Mouse (Mus musculus) bone marrow macrophage, adult 2 months (primary cell): ENCODE results near the gene Dhx33. TPM values are rescaled to one million over a fixed set of nuclear protein-coding genes. Genes with fewer than 3 reads are reported as not detected.
A peak's percentile ranks its signal among the peaks of the same experiment; 100 is the strongest.

Source experiments
- H3K27ac ChIP-seq: 2 replicates; pipeline ENCODE4 v1.5.1; 2012; ENCODE audit warnings: low read depth, low read length; ENCODE audit not compliant: insufficient read depth
- H3K4me1 ChIP-seq: 2 replicates; pipeline ENCODE4 v1.6.1; 2012; ENCODE audit warnings: low read length; ENCODE audit not compliant: control insufficient read depth, insufficient read depth
- H3K4me3 ChIP-seq: 2 replicates; pipeline ENCODE4 v1.5.1; 2012; ENCODE audit warnings: mild to moderate bottlenecking, low read length, moderate library complexity; ENCODE audit not compliant: insufficient read depth
- CTCF ChIP-seq: IDR thresholded peaks from 2 replicates; pipeline ENCODE4 v1.5.1; 2012; ENCODE audit warnings: low read depth, mild to moderate bottlenecking, low read length, moderate library complexity
- POLR2A ChIP-seq: IDR thresholded peaks from 2 replicates; pipeline ENCODE4 v1.6.1; 2012; ENCODE audit warnings: mild to moderate bottlenecking, low read depth, low read length, borderline replicate concordance
- polyA plus RNA-seq: library from polyadenylated mRNA; stranded (reverse); fragments of >200 nt; gene quantifications from 2 replicates; pipeline ENCODE4 v1.2.4, GENCODE M21; 2012; ENCODE audit not compliant: missing spikeins, insufficient read depth, insufficient read length

Gene Dhx33
- polyA plus RNA-seq, 1 experiment = 13.2 TPM

DNA sequence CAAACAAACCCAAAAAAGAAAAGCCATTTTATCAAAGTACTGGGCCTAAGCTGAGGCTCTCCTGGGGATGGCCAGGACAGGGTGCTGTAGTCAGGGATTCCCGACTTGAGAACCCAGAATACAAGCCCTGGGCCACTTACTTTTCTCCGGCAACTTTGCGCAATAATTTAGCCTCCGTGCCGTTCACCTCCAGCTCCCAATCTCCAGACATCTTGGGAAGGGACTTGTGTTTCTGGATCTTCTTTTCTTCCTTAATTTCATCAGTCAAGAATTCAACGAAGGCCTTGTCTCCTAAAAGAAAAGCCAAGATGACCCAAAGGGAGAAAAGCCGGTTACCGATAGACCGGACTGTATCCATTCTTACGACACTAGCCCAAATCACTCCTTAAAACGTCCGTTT is 22.2 kb downstream of the Dhx33 start:
- peak overlapping the region; percentile 89 for H3K4me3 ChIP-seq
- no peak for TF ChIP-seq CTCF
- no peak for TF ChIP-seq POLR2A
- H3K27ac ChIP-seq = peak overlapping the region; percentile 60; the same call in 1 of the 2 replicates
- H3K4me1 ChIP-seq = peaks cover 26% of the 10 kb centered on the region

DNA sequence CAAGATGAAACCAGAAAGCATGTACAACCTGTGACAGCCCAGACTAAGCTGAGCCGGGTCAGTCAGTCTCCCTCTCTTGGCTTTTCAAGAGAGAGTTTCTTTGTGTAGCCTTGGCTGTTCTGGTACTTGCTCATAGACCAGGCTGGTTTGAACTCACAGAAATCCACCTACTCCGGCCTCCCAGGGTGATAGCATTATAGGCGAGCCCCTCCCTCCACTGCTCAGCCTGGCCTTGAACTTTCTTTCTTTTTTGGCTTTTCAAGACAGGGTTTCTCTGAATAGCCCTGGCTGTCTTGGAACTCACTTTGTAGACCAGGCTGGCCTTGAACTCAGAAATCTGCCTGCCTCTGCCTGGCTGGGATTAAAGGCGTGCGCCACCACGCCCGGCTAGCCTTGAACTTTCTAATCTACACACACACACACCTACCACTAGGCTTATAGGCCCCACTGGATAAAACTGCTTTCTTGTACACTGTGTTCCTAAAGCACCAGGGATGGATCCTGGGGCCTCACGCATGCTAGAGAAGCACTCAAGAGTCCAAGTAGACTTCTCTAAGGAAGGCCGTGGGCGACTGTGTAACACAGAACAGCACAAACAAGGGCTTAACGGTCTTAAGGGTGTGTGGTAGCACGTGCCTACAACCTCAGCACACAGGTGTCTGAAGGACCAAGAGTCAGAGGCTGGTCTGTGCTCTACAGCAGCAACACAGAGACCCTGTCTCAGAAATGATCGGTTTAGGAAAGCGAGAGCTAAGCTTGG is 23.3 kb downstream of the Dhx33 start:
- Histone ChIP-seq H3K4me3 (peak overlapping the region; percentile 89), H3K4me1 (peaks cover 26% of the 10 kb centered on the region), H3K27ac (no peak overlapping the region)
- TF ChIP-seq POLR2A = no peak
- no peak for TF ChIP-seq CTCF

DNA sequence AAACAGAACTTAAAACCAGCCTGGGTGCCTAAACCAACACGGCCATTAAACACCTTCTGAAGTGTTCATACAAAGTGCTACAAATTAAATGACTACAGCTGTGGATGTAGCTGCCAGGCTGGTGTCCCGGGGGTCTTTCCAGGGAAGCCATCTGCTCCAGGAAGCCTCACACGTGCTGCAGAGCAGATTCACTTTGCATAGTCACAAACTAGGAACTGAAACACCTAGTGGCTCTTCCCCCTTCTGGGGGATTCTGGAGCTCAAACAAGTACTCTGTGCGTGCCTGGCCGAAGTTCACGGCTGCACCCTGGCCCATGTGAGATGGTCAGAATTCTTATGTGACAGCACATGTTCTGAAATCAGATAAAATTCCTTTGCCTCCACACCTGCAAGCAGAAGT is 24.0 kb downstream of the Dhx33 start:
- Histone ChIP-seq H3K4me1 (peaks cover 26% of the 10 kb centered on the region), H3K4me3 (peak overlapping the region; percentile 89; the same call in 1 of the 2 replicates), H3K27ac (no peak overlapping the region)
- no peak for TF ChIP-seq CTCF
- no peak for TF ChIP-seq POLR2A

DNA sequence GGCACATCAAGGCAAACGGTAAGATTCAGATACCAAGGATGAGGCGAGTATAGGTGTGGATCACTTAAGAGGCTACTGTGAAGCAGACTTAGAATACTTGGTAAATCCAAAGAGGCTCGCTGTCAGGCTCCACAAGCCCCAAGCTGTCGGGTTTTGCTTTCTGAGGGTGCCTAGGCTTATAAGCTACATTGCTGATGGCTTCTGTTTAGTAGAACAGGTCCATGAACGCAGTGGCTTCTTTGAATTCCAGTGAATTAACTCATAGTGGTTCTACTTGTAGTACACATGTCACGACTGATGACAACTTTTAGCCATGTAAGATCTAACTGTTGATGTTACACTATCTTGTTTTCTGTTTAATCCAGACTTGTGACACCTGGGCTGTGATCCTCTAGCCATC is 26.9 kb downstream of the Dhx33 start:
- no peak overlapping the region for H3K27ac ChIP-seq
- TF ChIP-seq POLR2A (no peak), CTCF (no peak)
- peaks cover 26% of the 10 kb centered on the region for H3K4me1 ChIP-seq
- no peak overlapping the region for H3K4me3 ChIP-seq

DNA sequence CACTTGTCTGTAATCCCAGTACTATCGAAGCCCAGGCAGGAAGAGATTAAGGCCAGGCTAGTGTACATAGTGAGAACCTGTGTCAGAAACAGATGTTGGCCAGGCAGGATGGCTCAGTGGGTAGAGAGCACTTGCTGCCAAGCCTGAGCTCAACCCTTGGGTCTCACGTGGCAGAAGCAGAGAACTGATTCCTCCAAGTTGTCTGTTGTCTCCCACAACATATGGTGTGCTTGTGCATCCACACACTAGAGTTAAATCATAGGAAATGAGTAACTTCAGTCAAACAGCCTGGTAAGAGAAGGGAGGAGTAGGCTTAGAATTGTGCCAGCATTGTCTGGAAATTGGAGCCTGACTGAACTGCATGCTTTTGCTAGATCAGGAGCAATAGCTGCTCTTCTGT is 29.0 kb downstream of the Dhx33 start:
- no peak overlapping the region for H3K27ac ChIP-seq
- no peak overlapping the region for H3K4me3 ChIP-seq
- TF ChIP-seq POLR2A (no peak), CTCF (no peak)
- peaks cover 18% of the 10 kb centered on the region for H3K4me1 ChIP-seq

DNA sequence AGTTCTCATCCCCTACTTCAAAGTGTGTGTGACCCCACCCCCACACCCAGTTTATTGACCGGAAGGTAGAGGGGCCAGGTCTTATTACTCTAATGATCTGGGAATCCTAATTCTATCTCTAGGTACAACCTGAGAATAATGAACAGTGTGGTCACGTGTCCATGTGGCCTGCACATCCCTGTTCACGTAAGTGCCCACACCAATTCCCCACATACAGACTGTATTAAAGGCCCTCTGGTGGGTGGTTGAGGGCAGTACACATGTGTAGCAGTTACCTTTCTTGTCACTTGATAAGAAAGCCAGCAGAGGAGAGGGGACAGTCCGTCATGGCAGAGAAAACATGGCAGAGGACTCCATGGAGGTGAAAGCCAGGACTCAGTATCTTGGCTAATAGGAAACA is 30.3 kb downstream of the Dhx33 start:
- no peak overlapping the region for H3K4me3 ChIP-seq
- H3K27ac ChIP-seq = no peak overlapping the region
- peaks cover 8% of the 10 kb centered on the region for H3K4me1 ChIP-seq
- no peak for TF ChIP-seq CTCF
- no peak for TF ChIP-seq POLR2A

DNA sequence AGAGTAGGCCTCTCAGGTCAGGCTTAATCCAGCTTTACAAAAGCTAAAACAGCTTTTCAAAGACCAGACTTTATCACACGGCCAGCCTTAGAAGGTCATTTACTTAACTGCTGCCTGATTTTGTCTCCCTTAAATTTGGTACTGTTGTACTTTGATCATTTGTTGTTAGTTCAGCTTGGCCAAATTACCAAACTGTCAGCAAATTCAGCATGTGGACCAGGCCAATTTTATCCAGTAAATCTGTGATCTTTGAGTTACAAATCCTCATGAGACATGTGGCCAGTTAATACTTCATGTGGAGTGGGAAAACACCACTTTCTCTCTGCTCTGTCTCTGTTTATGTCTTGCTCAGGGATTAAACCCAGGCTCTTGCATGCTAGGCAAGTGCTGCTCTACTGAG is 31.7 kb downstream of the Dhx33 start:
- Histone ChIP-seq H3K4me3 (no peak overlapping the region), H3K4me1 (peaks cover 7% of the 10 kb centered on the region; the same call in 1 of the 2 replicates), H3K27ac (no peak overlapping the region)
- TF ChIP-seq POLR2A = no peak
- TF ChIP-seq CTCF = no peak

DNA sequence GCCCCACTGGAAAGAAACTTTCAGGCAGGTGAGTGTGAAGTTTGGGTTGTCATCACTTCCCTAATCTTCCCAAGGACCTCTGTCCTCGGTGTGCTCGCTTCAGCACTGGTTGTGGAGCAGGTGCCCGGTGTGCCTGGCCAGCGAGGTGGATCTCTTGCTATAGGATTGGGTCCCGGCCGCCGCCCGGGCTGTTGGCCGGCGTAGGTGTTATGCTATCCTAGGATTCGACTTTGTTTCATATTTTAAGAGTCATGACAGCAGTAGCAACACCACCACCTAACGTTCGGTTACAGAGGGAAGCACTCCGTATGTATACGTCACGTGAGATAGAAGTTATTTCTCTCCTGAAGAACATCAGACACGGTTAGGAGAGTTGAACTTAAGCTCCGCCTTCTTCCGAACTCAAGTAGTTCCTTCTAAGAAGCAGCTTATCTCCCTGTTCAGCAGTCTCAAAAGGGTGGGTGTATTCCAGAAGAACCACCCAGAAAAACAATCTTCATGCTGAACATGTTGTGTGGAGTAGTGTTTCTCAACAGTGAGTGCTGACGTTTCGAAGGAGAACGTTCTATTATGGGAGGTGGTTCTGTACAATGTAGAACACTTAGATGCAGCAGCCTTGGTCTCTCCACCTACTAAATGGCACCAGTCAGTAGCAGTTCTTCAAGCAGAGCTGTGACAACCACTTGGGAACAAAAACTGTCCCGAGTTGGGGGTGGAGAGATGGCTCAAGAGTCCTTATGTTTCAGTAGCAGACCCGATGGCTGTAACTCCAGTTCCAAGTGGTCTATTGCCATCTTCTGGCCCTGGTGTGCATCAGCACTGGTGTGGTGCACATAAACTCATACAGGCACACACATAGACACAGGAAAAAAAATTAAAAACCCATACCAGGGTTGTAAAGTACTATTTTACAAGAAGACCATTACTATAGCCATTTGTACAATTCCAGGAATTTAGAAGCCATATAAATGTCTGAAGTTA is 33.4 kb downstream of the Dhx33 start:
- H3K27ac ChIP-seq = peak overlapping the region; percentile 83
- peaks cover 7% of the 10 kb centered on the region; the same call in 1 of the 2 replicates for H3K4me1 ChIP-seq
- H3K4me3 ChIP-seq = peak overlapping the region; percentile 91
- no peak for TF ChIP-seq POLR2A
- TF ChIP-seq CTCF = no peak

DNA sequence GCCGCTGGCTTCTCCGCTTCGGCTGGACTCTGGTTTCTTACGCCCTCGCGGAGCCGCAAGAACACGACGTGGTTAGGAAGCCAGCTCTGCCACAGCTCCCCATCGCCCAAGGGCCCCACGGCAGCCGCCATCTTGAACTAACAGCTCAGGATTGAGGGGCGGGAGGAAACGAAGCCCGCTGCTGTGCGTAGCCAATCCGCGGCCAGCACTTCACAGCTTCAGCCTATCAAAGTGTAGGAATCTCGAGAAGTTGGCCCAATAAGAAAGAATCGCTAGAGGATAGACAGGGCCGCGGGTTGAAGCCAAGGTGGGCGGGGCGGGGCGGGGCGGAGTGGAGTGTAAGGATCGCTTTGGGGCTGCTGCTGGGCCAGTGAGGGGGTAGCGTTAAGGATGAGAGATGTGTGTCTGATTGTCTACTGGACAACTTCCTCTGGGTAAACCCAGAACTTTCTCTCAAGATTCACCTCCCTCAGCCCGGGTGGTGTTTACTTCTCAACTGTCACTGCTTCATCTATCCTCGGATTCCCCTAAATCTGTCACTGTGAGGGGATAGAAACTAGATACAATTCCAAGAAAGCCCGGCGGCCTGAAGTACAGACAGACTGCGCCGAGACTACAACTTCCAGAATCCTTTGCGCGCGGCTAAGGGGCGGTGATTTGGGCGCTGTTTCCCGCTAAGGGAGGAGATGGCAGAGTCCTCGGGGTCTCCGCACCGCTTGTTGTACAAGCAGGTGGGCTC is 34.2 kb downstream of the Dhx33 start, which contains the start of the genes Nup88 and Rpain:
Nup88 (minus strand) TSS at position 153 of the 739 bp plus-strand sequence.
Rpain (plus strand) TSS at position 393 of the 739 bp plus-strand sequence.
- H3K4me1 ChIP-seq = peaks cover 7% of the 10 kb centered on the region; the same call in 1 of the 2 replicates
- peak within 1 kb of the TSS; percentile 97 for H3K4me3 ChIP-seq
- H3K27ac ChIP-seq = peak within 1 kb of the TSS; percentile 83
- no peak for TF ChIP-seq CTCF
- TF ChIP-seq POLR2A = no peak
